Mouse (Mus musculus): ENCODE results near the gene Gm9573. TPM values are rescaled to one million over a fixed set of nuclear protein-coding genes. Genes with fewer than 3 reads are reported as not detected.

The Gm9573 gene
- 0.09 and 0.10 TPM in 2 replicates for polyA plus RNA-seq (2012; rRNA removed)

GRCm38 (mm10) chr17:35626537-35626936, at the start of gene Gm9573:
TSS of gene Gm9573 (minus strand) at chr17:35626637.

GRCm38 (mm10) chr17:35673416-35674035, 47.1 kb upstream of the Gm9573 start, which contains the start of gene Gtf2h4:
TSS of gene Gtf2h4 (minus strand) at chr17:35673739.

GRCm38 (mm10) chr17:35667334-35668065, 41.1 kb upstream of the Gm9573 start, which contains the start of gene Vars2:
TSS of gene Vars2 (minus strand) at chr17:35667592.

GRCm38 (mm10) chr17:35643609-35644236, 17.3 kb upstream of the Gm9573 start, which contains the start of gene Mucl3:
TSS of gene Mucl3 (minus strand) at chr17:35643695.

GRCm38 (mm10) chr17:35601249-35601648, 25.2 kb downstream of the Gm9573 start, which contains the start of gene Sfta2:
TSS of gene Sfta2 (plus strand) at chr17:35601549.

Other genes starting within 250 kb of the Gm9573 start
- gene H2-Q4, start 247.0 kb downstream of the Gm9573 start, polyA plus RNA-seq (2012; rRNA removed) = 29.8 and 31.3 TPM in 2 replicates
- 5.2 and 5.8 TPM in 2 replicates for gene H2-Q6, start 201.8 kb downstream of the Gm9573 start, polyA plus RNA-seq (2012; rRNA removed)
- gene H2-Q7, start 187.5 kb downstream of the Gm9573 start, polyA plus RNA-seq (2012; rRNA removed) = 12.4 and 12.6 TPM in 2 replicates
- gene H2-Q10, start 156.5 kb downstream of the Gm9573 start, polyA plus RNA-seq (2012; rRNA removed) = 1.8 and 5.2 TPM in 2 replicates
- 0.09 TPM in 1 of 2 replicates, not detected in the other for gene Pou5f1, start 120.6 kb downstream of the Gm9573 start, polyA plus RNA-seq (2012; rRNA removed)
- 9.1 and 9.6 TPM in 2 replicates for gene Tcf19, start 109.8 kb downstream of the Gm9573 start, polyA plus RNA-seq (2012; rRNA removed)
- gene Cchcr1, start 109.5 kb downstream of the Gm9573 start, polyA plus RNA-seq (2012; rRNA removed) = 2.4 and 2.7 TPM in 2 replicates
- 8.3 and 21.8 TPM in 2 replicates for gene Psors1c2, start 93.4 kb downstream of the Gm9573 start, polyA plus RNA-seq (2012; rRNA removed)
- 28.3 and 67.5 TPM in 2 replicates for gene Cdsn, start 74.5 kb downstream of the Gm9573 start, polyA plus RNA-seq (2012; rRNA removed)
- 3.6 and 3.7 TPM in 2 replicates for gene 2300002M23Rik, start 59.2 kb downstream of the Gm9573 start, polyA plus RNA-seq (2012; rRNA removed)
- gene Sfta2, start 25.1 kb downstream of the Gm9573 start, polyA plus RNA-seq (2012; rRNA removed) = 5.6 and 7.7 TPM in 2 replicates
- 579 and 593 TPM in 2 replicates for gene Mucl3, start 17.1 kb upstream of the Gm9573 start, polyA plus RNA-seq (2012; rRNA removed)
- gene Vars2, start 41.0 kb upstream of the Gm9573 start, polyA plus RNA-seq (2012; rRNA removed) = 68.1 and 72.0 TPM in 2 replicates
- gene Gtf2h4, start 47.1 kb upstream of the Gm9573 start, polyA plus RNA-seq (2012; rRNA removed) = 10.7 and 12.3 TPM in 2 replicates
- 58.9 and 65.6 TPM in 2 replicates for gene Ddr1, start 78.0 kb upstream of the Gm9573 start, polyA plus RNA-seq (2012; rRNA removed)
- gene Ier3, start 195.0 kb upstream of the Gm9573 start, polyA plus RNA-seq (2012; rRNA removed) = 23.9 and 30.3 TPM in 2 replicates
- gene Flot1, start 196.6 kb upstream of the Gm9573 start, polyA plus RNA-seq (2012; rRNA removed) = 22.0 and 23.0 TPM in 2 replicates
- gene Tubb5, start 211.7 kb upstream of the Gm9573 start, polyA plus RNA-seq (2012; rRNA removed) = 102 and 111 TPM in 2 replicates
- gene Mdc1, start 214.9 kb upstream of the Gm9573 start, polyA plus RNA-seq (2012; rRNA removed) = 1.1 and 2.2 TPM in 2 replicates
- 9.1 and 10.5 TPM in 2 replicates for gene Nrm, start 234.7 kb upstream of the Gm9573 start, polyA plus RNA-seq (2012; rRNA removed)
- 12.3 and 16.8 TPM in 2 replicates for gene Ppp1r18, start 239.0 kb upstream of the Gm9573 start, polyA plus RNA-seq (2012; rRNA removed)